Mouse (Mus musculus): ENCODE measurements around the gene Psrc1. TPM values are rescaled to one million over a fixed set of nuclear protein-coding genes. Genes with fewer than 3 reads are reported as not detected.

Psrc1 gene
- polyA plus RNA-seq, 1 experiment from 2014 or later = 48.9 TPM

DNA sequence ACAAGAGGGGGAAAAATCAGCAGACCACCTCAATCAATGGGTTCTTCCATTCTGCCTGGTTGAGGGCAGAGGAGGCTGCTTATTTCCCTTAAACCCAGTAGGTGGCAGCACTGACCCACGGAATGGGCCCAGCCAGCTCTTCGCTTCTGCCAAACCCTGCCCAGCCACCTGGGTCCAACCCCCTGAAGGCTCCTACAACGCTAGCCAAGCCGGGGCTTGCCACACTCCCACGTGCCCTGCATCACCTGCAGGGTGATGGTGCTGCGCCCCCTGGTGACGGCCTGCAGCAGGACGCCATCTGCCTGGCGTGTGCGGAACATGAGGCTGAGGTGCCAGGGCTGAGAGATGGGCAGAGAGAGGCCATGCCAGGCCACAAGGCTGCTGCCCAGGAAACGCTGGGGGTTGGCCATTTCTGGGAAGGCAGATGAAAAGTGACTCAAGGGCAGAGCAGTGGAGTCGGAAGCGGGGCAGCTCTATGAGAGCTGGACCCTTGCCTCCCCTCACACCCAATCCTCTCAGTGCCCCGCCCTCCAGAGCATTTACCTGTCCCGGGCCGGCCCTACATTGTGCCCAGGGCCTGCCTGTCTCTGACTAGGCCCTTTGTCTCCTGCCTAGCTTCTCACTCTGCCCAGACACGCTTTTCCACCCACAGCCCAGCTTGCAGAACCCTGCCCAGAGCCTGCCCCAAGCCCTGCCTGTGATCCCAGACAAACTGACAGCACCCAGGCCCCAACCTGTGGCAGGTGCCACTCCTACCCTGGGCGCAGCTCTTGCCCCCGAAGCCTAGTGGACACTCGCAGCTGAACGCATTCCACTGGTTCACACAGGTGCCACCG lies 18.3 kb downstream of the Psrc1 start:
- 39% methylated on average over 22 of the region's 22 CpGs for WGBS
- H3K4me3 ChIP-seq (ENCODE audit: low read length) = no peak overlapping the region
- no peak overlapping the region for H3K9ac ChIP-seq (ENCODE audit: low read depth, low read length)
- H3K4me1 ChIP-seq (ENCODE audit: control insufficient read depth, insufficient read depth, low read length) = peaks cover 10% of the 10 kb centered on the region
- peaks cover 43% of the 10 kb centered on the region for H3K36me3 ChIP-seq (ENCODE audit: control insufficient read depth, insufficient read depth, low read length)
- H3K4me2 ChIP-seq (replicated peaks; ENCODE audit: low read depth, low read length) = no peak overlapping the region
- no peak overlapping the region for H3K27ac ChIP-seq (ENCODE audit: low read depth, low read length)
- H3K9me3 ChIP-seq (ENCODE audit: control insufficient read depth, low read length) = no peaks in the 10 kb centered on the region
- ATAC-seq (ENCODE audit: low FRiP score, low TSS enrichment) = peak; percentile 94
- no peaks in the 10 kb centered on the region for H3K27me3 ChIP-seq (ENCODE audit: control insufficient read depth, insufficient read depth, low read length)

GRCm38 (mm10) chr3:108402528-108402920 lies 18.9 kb downstream of the Psrc1 start:
- Histone ChIP-seq H3K4me1 (ENCODE audit: control insufficient read depth, insufficient read depth, low read length) (peaks cover 10% of the 10 kb centered on the region), H3K9ac (ENCODE audit: low read depth, low read length) (no peak overlapping the region), H3K27me3 (ENCODE audit: control insufficient read depth, insufficient read depth, low read length) (no peaks in the 10 kb centered on the region), H3K27ac (ENCODE audit: low read depth, low read length) (no peak overlapping the region), H3K4me2 (replicated peaks; ENCODE audit: low read depth, low read length) (no peak overlapping the region), H3K4me3 (ENCODE audit: low read length) (no peak overlapping the region), H3K36me3 (ENCODE audit: control insufficient read depth, insufficient read depth, low read length) (peaks cover 43% of the 10 kb centered on the region), H3K9me3 (ENCODE audit: control insufficient read depth, low read length) (no peaks in the 10 kb centered on the region)
- WGBS = 88% methylated on average over 15 of the region's 15 CpGs
- no peak for ATAC-seq (ENCODE audit: low FRiP score, low TSS enrichment)

GRCm38 (mm10) chr3:108405536-108406305 lies 22.1 kb downstream of the Psrc1 start:
- no peak overlapping the region for H3K9ac ChIP-seq (ENCODE audit: low read depth, low read length)
- no peak overlapping the region for H3K4me2 ChIP-seq (replicated peaks; ENCODE audit: low read depth, low read length)
- no peaks in the 10 kb centered on the region for H3K27me3 ChIP-seq (ENCODE audit: control insufficient read depth, insufficient read depth, low read length)
- peaks cover 21% of the 10 kb centered on the region for H3K4me1 ChIP-seq (ENCODE audit: control insufficient read depth, insufficient read depth, low read length)
- peaks cover 24% of the 10 kb centered on the region for H3K36me3 ChIP-seq (ENCODE audit: control insufficient read depth, insufficient read depth, low read length)
- no peaks in the 10 kb centered on the region for H3K9me3 ChIP-seq (ENCODE audit: control insufficient read depth, low read length)
- no peak for ATAC-seq (ENCODE audit: low FRiP score, low TSS enrichment)
- no peak overlapping the region for H3K4me3 ChIP-seq (ENCODE audit: low read length)
- H3K27ac ChIP-seq (ENCODE audit: low read depth, low read length) = 0 out of 2 replicates have a peak overlapping the region, but pooled peaks have one; percentile 24
- 51% methylated on average over 14 of the region's 14 CpGs for WGBS

- H3K4me3 ChIP-seq (ENCODE audit: low read length) = no peak overlapping the region
- H3K9me3 ChIP-seq (ENCODE audit: control insufficient read depth, low read length) = no peaks in the 10 kb centered on the region
- WGBS = 89% methylated on average over 24 of the region's 24 CpGs
- H3K36me3 ChIP-seq (ENCODE audit: control insufficient read depth, insufficient read depth, low read length) = peaks cover 17% of the 10 kb centered on the region
- H3K9ac ChIP-seq (ENCODE audit: low read depth, low read length) = no peak overlapping the region
- peaks cover 25% of the 10 kb centered on the region for H3K4me1 ChIP-seq (ENCODE audit: control insufficient read depth, insufficient read depth, low read length)
- H3K4me2 ChIP-seq (replicated peaks; ENCODE audit: low read depth, low read length) = no peak overlapping the region
- ATAC-seq (ENCODE audit: low FRiP score, low TSS enrichment) = no peak
- no peaks in the 10 kb centered on the region for H3K27me3 ChIP-seq (ENCODE audit: control insufficient read depth, insufficient read depth, low read length)
- H3K27ac ChIP-seq (ENCODE audit: low read depth, low read length) = 0 out of 2 replicates have a peak overlapping the region, but pooled peaks have one; percentile 24
Measured at GRCm38 (mm10) chr3:108406306-108406885, 22.8 kb downstream of the Psrc1 start.

- ATAC-seq (ENCODE audit: low FRiP score, low TSS enrichment) = no peak
- H3K4me1 ChIP-seq (ENCODE audit: control insufficient read depth, insufficient read depth, low read length) = peaks cover 34% of the 10 kb centered on the region
- no peak overlapping the region for H3K27ac ChIP-seq (ENCODE audit: low read depth, low read length)
- H3K36me3 ChIP-seq (ENCODE audit: control insufficient read depth, insufficient read depth, low read length) = peaks cover 23% of the 10 kb centered on the region
- no peak overlapping the region for H3K9ac ChIP-seq (ENCODE audit: low read depth, low read length)
- no peak overlapping the region for H3K4me3 ChIP-seq (ENCODE audit: low read length)
- no peak overlapping the region for H3K4me2 ChIP-seq (replicated peaks; ENCODE audit: low read depth, low read length)
- no peaks in the 10 kb centered on the region for H3K27me3 ChIP-seq (ENCODE audit: control insufficient read depth, insufficient read depth, low read length)
- 94% methylated on average over 8 of the region's 8 CpGs for WGBS
- peaks cover 7% of the 10 kb centered on the region for H3K9me3 ChIP-seq (ENCODE audit: control insufficient read depth, low read length)
Measured at GRCm38 (mm10) chr3:108408517-108409008, 24.9 kb downstream of the Psrc1 start.

DNA sequence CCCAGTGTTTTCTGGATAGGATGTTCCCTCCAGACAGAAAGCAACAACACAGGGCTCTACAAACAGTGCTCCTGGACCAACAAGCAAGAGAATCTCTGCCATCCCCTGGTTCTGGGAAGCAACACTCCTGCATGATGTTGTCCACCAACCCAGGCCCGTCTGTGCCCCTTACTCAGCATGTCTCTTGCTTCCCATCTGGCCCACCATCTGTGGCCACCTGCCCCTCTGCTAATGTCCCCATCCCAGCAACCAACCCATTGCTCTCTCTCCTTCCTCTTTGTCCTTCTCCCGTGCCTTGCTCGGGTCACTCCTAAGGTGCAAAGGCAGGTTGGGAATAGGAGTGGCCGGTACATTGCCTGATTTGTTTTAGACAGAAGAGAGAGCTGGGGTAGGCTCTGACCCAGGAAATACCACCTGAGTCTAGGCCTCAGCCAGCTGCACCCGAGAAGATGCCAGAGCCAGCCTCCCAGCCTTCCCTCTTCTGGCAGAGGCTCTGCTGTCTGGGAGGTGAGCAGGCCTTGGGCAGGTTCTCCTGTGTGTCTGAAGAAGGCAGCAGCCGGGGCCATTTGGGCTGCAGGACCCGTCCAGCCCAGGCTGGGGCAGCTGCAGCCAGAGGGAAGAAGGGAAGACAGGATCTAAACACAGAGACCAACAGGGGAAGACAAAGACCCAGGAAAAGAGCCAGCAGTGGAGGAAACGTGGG lies 26.2 kb downstream of the Psrc1 start:
- Histone ChIP-seq H3K4me1 (ENCODE audit: control insufficient read depth, insufficient read depth, low read length) (peaks cover 34% of the 10 kb centered on the region), H3K9ac (ENCODE audit: low read depth, low read length) (peak overlapping the region; percentile 56)

GRCm38 (mm10) chr3:108410359-108410714 lies 26.7 kb downstream of the Psrc1 start:
- Histone ChIP-seq H3K27ac (ENCODE audit: low read depth, low read length) (peak overlapping the region; percentile 99), H3K4me2 (replicated peaks; ENCODE audit: low read depth, low read length) (peak overlapping the region; percentile 40)

More for the DNA sequence above, 26.2 kb downstream of the Psrc1 start:
- Histone ChIP-seq H3K27ac (ENCODE audit: low read depth, low read length) (peak overlapping the region; percentile 99), H3K36me3 (ENCODE audit: control insufficient read depth, insufficient read depth, low read length) (peaks cover 32% of the 10 kb centered on the region), H3K27me3 (ENCODE audit: control insufficient read depth, insufficient read depth, low read length) (no peaks in the 10 kb centered on the region), H3K4me3 (ENCODE audit: low read length) (peak overlapping the region; percentile 17), H3K9me3 (ENCODE audit: control insufficient read depth, low read length) (peaks cover 17% of the 10 kb centered on the region), H3K4me2 (replicated peaks; ENCODE audit: low read depth, low read length) (peak overlapping the region; percentile 40)
- no peak for ATAC-seq (ENCODE audit: low FRiP score, low TSS enrichment)
- 57% methylated on average over 8 of the region's 8 CpGs for WGBS

GRCm38 (mm10) chr3:108411026-108411753 lies 27.6 kb downstream of the Psrc1 start:
- H3K4me3 ChIP-seq (ENCODE audit: low read length) = peak overlapping the region; percentile 17; the same call in 1 of the 2 replicates
- peak overlapping the region; percentile 40 for H3K4me2 ChIP-seq (replicated peaks; ENCODE audit: low read depth, low read length)
- H3K4me1 ChIP-seq (ENCODE audit: control insufficient read depth, insufficient read depth, low read length) = peaks cover 24% of the 10 kb centered on the region; the same call in 1 of the 2 replicates
- H3K9me3 ChIP-seq (ENCODE audit: control insufficient read depth, low read length) = peaks cover 17% of the 10 kb centered on the region
- H3K27me3 ChIP-seq (ENCODE audit: control insufficient read depth, insufficient read depth, low read length) = peaks cover under 1% of the 10 kb centered on the region; the same call in 1 of the 2 replicates
- peak overlapping the region; percentile 99 for H3K27ac ChIP-seq (ENCODE audit: low read depth, low read length)
- peaks cover 32% of the 10 kb centered on the region for H3K36me3 ChIP-seq (ENCODE audit: control insufficient read depth, insufficient read depth, low read length)
- peak overlapping the region; percentile 56 for H3K9ac ChIP-seq (ENCODE audit: low read depth, low read length)
- 30% methylated on average over 5 of the region's 5 CpGs for WGBS
- peak; percentile 75 for ATAC-seq (ENCODE audit: low FRiP score, low TSS enrichment)

More at GRCm38 (mm10) chr3:108410359-108410714, 26.7 kb downstream of the Psrc1 start:
- ATAC-seq (ENCODE audit: low FRiP score, low TSS enrichment) = peak; percentile 6; the same call in 1 of the 2 replicates
- Histone ChIP-seq H3K9me3 (ENCODE audit: control insufficient read depth, low read length) (peaks cover 17% of the 10 kb centered on the region), H3K36me3 (ENCODE audit: control insufficient read depth, insufficient read depth, low read length) (peaks cover 32% of the 10 kb centered on the region), H3K27me3 (ENCODE audit: control insufficient read depth, insufficient read depth, low read length) (no peaks in the 10 kb centered on the region), H3K4me1 (ENCODE audit: control insufficient read depth, insufficient read depth, low read length) (peaks cover 30% of the 10 kb centered on the region; the same call in 1 of the 2 replicates), H3K9ac (ENCODE audit: low read depth, low read length) (peak overlapping the region; percentile 56), H3K4me3 (ENCODE audit: low read length) (peak overlapping the region; percentile 17)
- WGBS = 16% methylated on average over 5 of the region's 5 CpGs
